Mouse (Mus musculus) c-Kit-positive CD71-positive TER-119-positive erythroid progenitor cells, embryonic 14.5 days (primary cell): Measurements from ENCODE around the gene Zic2.

Experiments
- DNase-seq: peaks from one replicate; pipeline ENCODE4 v3.0.0-alpha.2; 2013; ENCODE audit warnings: low spot score

The Zic2 gene

DNA sequence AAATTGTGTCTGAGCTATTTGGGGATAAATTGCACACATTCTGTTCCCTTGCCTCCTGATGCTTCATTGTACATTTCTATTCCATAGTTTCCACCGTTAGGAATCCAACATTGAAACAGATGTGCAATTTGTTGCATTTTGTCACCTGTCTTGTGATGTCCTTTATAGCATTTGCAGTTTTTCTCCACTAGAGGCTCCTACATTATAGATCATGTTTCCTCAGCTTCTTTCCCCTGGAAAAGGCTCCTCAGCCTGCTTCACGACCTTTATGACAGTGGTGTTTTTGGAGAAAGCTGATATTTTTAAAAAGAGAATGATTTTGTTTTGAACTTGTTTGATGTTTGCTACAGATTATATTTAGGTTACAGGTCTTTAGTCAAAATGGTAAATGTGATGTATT is 33.8 kb downstream of the Zic2 start:
- no peak for DNase-seq

- no peak for DNase-seq
These were observed 36.3 kb downstream of the Zic2 start for GRCm38 (mm10) chr14:122511519-122511918.

DNA sequence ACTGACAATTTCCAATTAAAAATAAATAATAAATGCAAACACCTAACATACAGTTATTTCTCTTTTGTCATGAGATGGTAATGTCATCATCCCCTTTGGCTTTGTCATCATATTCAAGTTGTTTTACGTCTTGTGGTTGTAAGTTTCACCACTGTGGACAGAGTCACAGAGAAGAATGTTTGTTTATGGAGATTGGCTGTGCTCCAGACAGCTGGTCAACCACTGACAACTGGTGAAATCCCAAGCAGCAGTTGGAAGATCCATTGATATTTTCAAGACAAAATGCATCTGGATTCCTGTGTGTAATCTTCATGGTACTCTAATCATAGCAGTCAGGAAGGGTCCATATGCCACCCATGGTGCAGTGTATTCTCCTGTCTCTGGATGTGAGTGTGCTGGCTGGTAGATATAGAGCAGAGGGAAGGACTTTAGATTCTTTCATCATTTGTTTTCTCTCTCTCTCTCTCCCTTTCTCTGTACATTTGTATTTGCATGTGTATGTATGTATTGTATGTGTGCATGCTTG is 38.3 kb downstream of the Zic2 start:
- no peak for DNase-seq

- no peak for DNase-seq
These were observed 53.2 kb downstream of the Zic2 start for GRCm38 (mm10) chr14:122528475-122528874.
